Mouse (Mus musculus) lung, embryonic 14.5 days (tissue): Measurements from ENCODE around the gene Nr1h2. TPM values are rescaled to one million over a fixed set of nuclear protein-coding genes. Genes with fewer than 3 reads are reported as not detected.

ENCODE experiments used
- ATAC-seq: fragments of 200-750 bp; cut with Nextera tagmentation; 2 replicates; pipeline ENCODE4 v1.8.0; 2017; ENCODE audit warnings: mild to moderate bottlenecking, moderate TSS enrichment, moderate library complexity; ENCODE audit not compliant: insufficient read depth
- DNase-seq: peaks from one replicate; pipeline ENCODE4 v3.0.0-alpha.2; 2015
- H3K27ac ChIP-seq: fragments of 300-500 bp; sonication (generic); 2 replicates; pipeline ENCODE4 v1.5.1; 2014; ENCODE audit warnings: low read depth, mild to moderate bottlenecking, moderate library complexity
- H3K27me3 ChIP-seq: fragments of 300-500 bp; sonication (generic); 2 replicates; pipeline ENCODE4 v1.6.1; 2014; ENCODE audit warnings: low read length, control low read depth; ENCODE audit not compliant: insufficient read depth
- H3K36me3 ChIP-seq: fragments of 300-500 bp; sonication (generic); 2 replicates; pipeline ENCODE4 v1.6.1; 2014; ENCODE audit warnings: control low read depth; ENCODE audit not compliant: insufficient read depth
- H3K4me1 ChIP-seq: fragments of 300-500 bp; sonication (generic); 2 replicates; pipeline ENCODE4 v1.6.1; 2014; ENCODE audit warnings: antibody characterized with exemption, control low read depth; ENCODE audit not compliant: insufficient read depth
- H3K4me2 ChIP-seq: fragments of 300-500 bp; sonication (generic); 2 replicates; pipeline ENCODE4 v1.6.1; 2014; ENCODE audit warnings: mild to moderate bottlenecking
- H3K4me3 ChIP-seq: fragments of 300-500 bp; sonication (generic); 2 replicates; pipeline ENCODE4 v1.5.1; 2014; ENCODE audit warnings: low read depth, low read length
- H3K9ac ChIP-seq: fragments of 300-500 bp; sonication (generic); 2 replicates; pipeline ENCODE4 v1.6.1; 2014
- H3K9me3 ChIP-seq: fragments of 300-500 bp; sonication (generic); 2 replicates; pipeline ENCODE4 v1.6.1; 2016; ENCODE audit warnings: low read depth, low read length, control low read depth
- CTCF ChIP-seq: IDR thresholded peaks from 2 replicates; pipeline ENCODE4 v1.5.1; 2016; ENCODE audit warnings: antibody characterized with exemption, low read depth
- WGBS: fragments of 180-500 bp; shearing (Covaris S2); extraction: QIAGEN DNeasy Blood & Tissue Kit; methylation state at CpG from one replicate; pipeline ENCODE4 v1.1.7; 2014; 5-methylcytosine and 5-hydroxymethylcytosine counted together
- polyA plus RNA-seq: library from polyadenylated mRNA; unstranded; fragments of >200 nt; fragmentation: Nextera tagmentation; extraction: Ambion mirVana; gene quantifications from 2 replicates; pipeline ENCODE4 v1.2.1, GENCODE M21; 2014

Gene Nr1h2
- polyA plus RNA-seq, 1 experiment from 2014 or later, result 66.0 TPM

DNA sequence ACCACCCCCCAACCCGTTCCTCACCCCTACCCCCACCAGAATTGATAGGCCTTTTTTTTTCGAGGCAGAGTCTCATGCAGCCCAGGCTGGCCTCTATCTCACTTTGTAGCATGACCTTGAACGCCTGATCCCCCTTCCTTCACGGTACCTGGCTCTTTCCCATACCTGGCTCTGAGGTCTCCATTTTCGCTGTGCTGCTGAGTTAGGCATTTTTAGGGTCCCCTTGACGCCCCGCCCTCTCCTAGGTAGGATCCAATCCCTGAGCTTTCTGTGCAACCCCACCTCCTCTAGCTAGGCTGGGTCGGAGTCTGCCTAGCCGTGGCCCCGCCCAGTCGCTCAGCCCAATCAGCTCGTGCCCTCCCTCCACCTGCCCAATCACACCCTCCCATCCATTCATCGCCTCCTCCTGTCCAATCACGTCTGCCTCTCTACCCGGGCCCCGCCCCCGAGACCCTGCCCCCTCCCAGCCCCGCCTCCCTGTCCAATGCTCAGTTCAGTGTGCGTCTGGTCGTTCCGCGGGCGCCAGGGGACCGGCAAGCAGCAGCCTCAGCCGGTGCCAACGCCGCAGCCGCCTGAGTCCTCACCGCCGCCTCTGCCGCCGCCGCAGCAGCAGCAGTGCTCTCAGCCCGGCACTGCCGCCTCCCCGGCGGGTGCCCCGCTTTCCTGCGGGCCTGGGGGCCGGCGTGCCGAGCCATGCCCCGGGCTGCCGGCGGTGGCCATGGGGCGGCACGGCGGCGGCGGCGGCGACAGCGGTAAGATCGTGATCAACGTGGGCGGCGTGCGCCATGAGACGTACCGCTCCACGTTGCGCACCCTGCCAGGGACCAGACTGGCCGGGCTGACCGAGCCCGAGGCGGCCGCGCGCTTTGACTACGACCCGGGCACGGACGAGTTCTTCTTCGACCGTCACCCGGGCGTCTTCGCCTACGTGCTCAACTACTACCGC, 36.9 kb upstream of the Nr1h2 start, which contains the start of gene Kcnc3:
Kcnc3 (plus strand) TSS at position 263 of the 946 bp plus-strand sequence.
- no peak for TF ChIP-seq CTCF
- Histone ChIP-seq H3K27me3 (peaks cover 79% of the 10 kb centered on the region), H3K9ac (peak within 1 kb of the TSS; percentile 29), H3K36me3 (no peaks in the 10 kb centered on the region), H3K4me3 (peak within 1 kb of the TSS; percentile 50), H3K4me2 (peak within 1 kb of the TSS; percentile 99), H3K4me1 (no peaks in the 10 kb centered on the region), H3K9me3 (no peaks in the 10 kb centered on the region), H3K27ac (no peak within 1 kb of the TSS)
- DNase-seq (peak; percentile 93), ATAC-seq (peak; percentile 91)
- WGBS, result under 1% methylated on average over 69 of the region's 80 CpGs

DNA sequence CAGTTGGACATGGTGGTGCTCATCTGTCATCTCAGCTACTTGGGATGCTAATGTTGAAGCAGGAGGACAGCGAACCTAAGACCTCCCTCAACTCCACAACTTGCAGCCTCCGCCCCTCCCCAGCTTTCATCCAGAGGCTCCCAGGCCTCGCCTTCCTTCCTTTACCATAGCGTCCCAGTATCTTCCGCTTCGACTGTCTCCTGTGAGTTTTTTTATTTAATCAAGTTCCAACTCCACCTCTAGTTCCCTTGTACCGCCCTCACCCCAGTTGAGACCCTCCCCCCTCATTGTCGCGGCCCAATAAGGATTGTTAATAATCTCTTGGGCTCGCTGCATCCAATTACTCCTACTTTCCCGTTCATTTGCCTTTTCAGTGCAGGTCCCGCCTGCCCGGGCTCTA, 36.2 kb upstream of the Nr1h2 start:
- Histone ChIP-seq H3K4me1 (no peaks in the 10 kb centered on the region), H3K4me2 (peak overlapping the region; percentile 99), H3K27me3 (peaks cover 82% of the 10 kb centered on the region), H3K9me3 (no peaks in the 10 kb centered on the region), H3K27ac (no peak overlapping the region), H3K36me3 (no peaks in the 10 kb centered on the region), H3K9ac (no peak overlapping the region), H3K4me3 (peak overlapping the region; percentile 50; the same call in 1 of the 2 replicates)
- DNase-seq, result no peak
- ATAC-seq, result 0 out of 2 replicates have a peak, but pooled peaks have one; percentile 2
- TF ChIP-seq CTCF, result no peak
- WGBS, result 3% methylated on average over 13 of the region's 13 CpGs

DNA sequence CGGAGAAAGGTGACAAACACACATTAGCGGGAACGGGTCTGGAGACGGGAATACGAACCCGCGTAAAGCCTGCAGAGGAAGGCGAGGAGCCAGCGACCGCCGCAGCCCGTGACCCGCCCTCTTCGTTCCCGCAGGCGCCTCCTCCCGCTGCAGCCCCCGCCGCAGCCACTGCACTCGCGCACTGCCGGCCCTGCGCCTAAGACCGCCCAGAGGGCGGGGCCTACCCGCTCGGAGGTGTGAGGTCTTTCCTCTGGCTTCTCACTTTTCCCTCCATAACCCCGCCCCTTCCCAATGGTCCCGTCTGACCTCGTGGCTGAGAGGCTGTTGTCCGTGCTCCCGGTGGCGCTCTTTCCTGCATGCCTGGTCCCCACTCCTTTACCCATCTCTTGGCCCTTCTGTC, 35.4 kb upstream of the Nr1h2 start:
- no peak overlapping the region; the same call in 1 of the 2 replicates for H3K9ac ChIP-seq

DNA sequence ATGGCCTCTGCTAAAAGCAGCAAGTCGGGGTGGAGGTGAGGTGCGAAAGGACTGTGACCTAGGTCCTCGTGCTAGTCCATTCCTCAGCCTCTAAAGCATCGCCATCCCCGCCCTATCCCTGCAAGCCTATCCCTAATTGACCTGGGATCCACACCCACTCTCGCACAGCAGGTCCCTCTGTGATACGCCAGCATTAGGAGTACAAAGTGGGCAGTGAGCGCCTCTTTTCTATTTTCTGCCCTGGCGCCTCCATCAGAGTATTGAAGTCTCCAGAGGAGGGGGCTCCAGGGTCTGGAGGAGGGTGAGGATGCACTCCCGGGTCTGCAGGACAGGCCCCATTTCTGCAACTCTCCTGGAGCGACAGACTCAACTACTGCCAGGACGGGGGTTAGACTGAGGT, 34.6 kb upstream of the Nr1h2 start:
- no peaks in the 10 kb centered on the region for H3K9me3 ChIP-seq
- peaks cover 79% of the 10 kb centered on the region for H3K27me3 ChIP-seq
- TF ChIP-seq CTCF, result no peak
- H3K9ac ChIP-seq, result no peak overlapping the region
- H3K27ac ChIP-seq, result no peak overlapping the region
- WGBS, result 9% methylated on average over 12 of the region's 12 CpGs
- ATAC-seq (no peak), DNase-seq (no peak)
- H3K36me3 ChIP-seq, result no peaks in the 10 kb centered on the region
- H3K4me3 ChIP-seq, result peak overlapping the region; percentile 33
- H3K4me2 ChIP-seq, result peak overlapping the region; percentile 99
- H3K4me1 ChIP-seq, result no peaks in the 10 kb centered on the region

More for the DNA sequence above, 35.4 kb upstream of the Nr1h2 start:
- Histone ChIP-seq H3K27me3 (peaks cover 82% of the 10 kb centered on the region), H3K4me2 (peak overlapping the region; percentile 99), H3K4me3 (peak overlapping the region; percentile 33), H3K4me1 (no peaks in the 10 kb centered on the region), H3K9me3 (no peaks in the 10 kb centered on the region), H3K36me3 (no peaks in the 10 kb centered on the region), H3K27ac (no peak overlapping the region)
- peak; percentile 87 for DNase-seq
- ATAC-seq, result peak; percentile 33
- 0 out of 2 replicates have a peak, but pooled peaks have one; percentile 9 for TF ChIP-seq CTCF
- WGBS, result 1% methylated on average over 32 of the region's 33 CpGs

DNA sequence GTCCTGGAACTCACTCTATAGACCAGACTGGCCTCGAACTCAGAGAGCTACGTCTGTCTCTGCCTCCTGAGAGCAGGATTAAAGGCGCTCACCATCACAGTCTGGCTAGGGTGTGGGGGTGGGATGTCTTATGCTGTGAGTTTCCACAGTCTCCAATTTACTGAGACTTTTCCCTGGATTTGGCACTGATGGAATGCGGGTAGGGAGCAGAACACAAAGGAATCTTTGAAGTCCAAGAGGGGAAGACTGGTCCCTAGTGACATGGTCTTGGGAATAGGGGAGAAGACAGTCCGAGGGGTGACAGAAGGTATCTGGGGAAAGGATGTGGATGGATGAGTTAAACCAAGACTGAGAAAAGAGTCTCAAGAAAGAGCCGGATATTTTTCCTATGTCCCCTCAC, 33.9 kb upstream of the Nr1h2 start:
- Histone ChIP-seq H3K27me3 (peaks cover 72% of the 10 kb centered on the region), H3K9me3 (no peaks in the 10 kb centered on the region), H3K4me2 (peak overlapping the region; percentile 53; the same call in 1 of the 2 replicates), H3K4me3 (no peak overlapping the region), H3K36me3 (no peaks in the 10 kb centered on the region), H3K4me1 (no peaks in the 10 kb centered on the region), H3K27ac (no peak overlapping the region), H3K9ac (no peak overlapping the region)
- DNase-seq, result no peak
- no peak for ATAC-seq
- 32% methylated on average over 6 of the region's 6 CpGs for WGBS
- no peak for TF ChIP-seq CTCF

GRCm38 (mm10) chr7:44586930-44587329, 33.2 kb upstream of the Nr1h2 start:
- H3K27me3 ChIP-seq, result peaks cover 65% of the 10 kb centered on the region
- 0 out of 2 replicates have a peak, but pooled peaks cover 2% of the 10 kb centered on the region for H3K4me1 ChIP-seq
- H3K36me3 ChIP-seq, result no peaks in the 10 kb centered on the region
- TF ChIP-seq CTCF, result no peak
- DNase-seq, result peak; percentile 70
- peak overlapping the region; percentile 22 for H3K4me3 ChIP-seq
- no peak for ATAC-seq
- H3K4me2 ChIP-seq, result peak overlapping the region; percentile 53
- 1% methylated on average over 18 of the region's 18 CpGs for WGBS
- H3K9me3 ChIP-seq, result no peaks in the 10 kb centered on the region
- H3K27ac ChIP-seq, result no peak overlapping the region
- no peak overlapping the region for H3K9ac ChIP-seq

DNA sequence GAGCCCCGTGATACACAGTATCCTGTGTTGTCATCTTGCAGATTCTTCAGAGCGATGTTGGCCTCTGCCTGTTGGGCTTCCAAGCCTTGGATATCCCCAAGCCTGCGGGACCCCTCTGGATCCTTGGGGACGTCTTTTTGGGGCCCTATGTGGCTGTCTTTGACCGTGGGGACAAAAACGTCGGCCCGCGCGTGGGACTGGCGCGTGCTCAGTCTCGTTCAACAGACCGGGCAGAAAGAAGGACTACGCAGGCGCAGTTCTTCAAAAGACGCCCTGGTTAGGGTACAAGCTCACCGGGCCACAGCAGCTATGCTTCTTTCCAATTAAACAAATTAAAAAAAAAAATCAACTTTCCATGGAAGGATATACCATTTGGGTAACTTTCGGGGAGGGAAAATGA, 32.8 kb upstream of the Nr1h2 start:
- Histone ChIP-seq H3K27me3 (peaks cover 61% of the 10 kb centered on the region), H3K9ac (no peak overlapping the region), H3K4me2 (peak overlapping the region; percentile 53), H3K27ac (no peak overlapping the region), H3K9me3 (no peaks in the 10 kb centered on the region), H3K4me1 (0 out of 2 replicates have a peak, but pooled peaks cover 2% of the 10 kb centered on the region), H3K36me3 (no peaks in the 10 kb centered on the region), H3K4me3 (peak overlapping the region; percentile 22)
- ATAC-seq, result no peak
- TF ChIP-seq CTCF, result no peak
- peak; percentile 16 for DNase-seq
- 18% methylated on average over 19 of the region's 19 CpGs for whole genome bisulfite sequencing
